Mouse (Mus musculus) ES-Bruce4 (cell line): ENCODE measurements around the gene Bloc1s5. TPM values are rescaled to one million over a fixed set of nuclear protein-coding genes. Genes with fewer than 3 reads are reported as not detected.

ENCODE experiments used
- H3K27ac ChIP-seq: 2 replicates; pipeline ENCODE4 v1.5.1; 2012; ENCODE audit warnings: low read length, inconsistent platforms; ENCODE audit not compliant: insufficient read depth
- H3K27me3 ChIP-seq: 2 replicates; pipeline ENCODE4 v1.6.1; 2012; ENCODE audit warnings: mild to moderate bottlenecking, low read length, inconsistent platforms; ENCODE audit not compliant: control insufficient read depth, poor library complexity, insufficient read depth, severe bottlenecking
- H3K36me3 ChIP-seq: 2 replicates; pipeline ENCODE4 v1.6.1; 2012; ENCODE audit warnings: inconsistent platforms, mild to moderate bottlenecking, low read length, moderate library complexity; ENCODE audit not compliant: control insufficient read depth, poor library complexity, insufficient read depth, severe bottlenecking
- H3K4me1 ChIP-seq: one replicate; pipeline ENCODE4 v1.8.1; 2011; ENCODE audit warnings: low read length; ENCODE audit not compliant: control insufficient read depth, insufficient read depth
- H3K4me3 ChIP-seq: 2 replicates; pipeline ENCODE4 v1.5.1; 2011; ENCODE audit warnings: low read depth, mild to moderate bottlenecking, low read length
- H3K9ac ChIP-seq: 2 replicates; pipeline ENCODE4 v1.6.1; 2012; ENCODE audit warnings: low read depth, mild to moderate bottlenecking, inconsistent platforms; ENCODE audit not compliant: poor library complexity, severe bottlenecking
- H3K9me3 ChIP-seq: replicated peaks from 2 replicates; pipeline ENCODE4 v1.6.1; 2012; ENCODE audit warnings: mild to moderate bottlenecking, low read length, inconsistent platforms; ENCODE audit not compliant: control insufficient read depth, poor library complexity, insufficient read depth, severe bottlenecking
- CTCF ChIP-seq: IDR thresholded peaks from one replicate; pipeline ENCODE4 v1.8.1; 2011; ENCODE audit warnings: low read depth, low read length
- EP300 ChIP-seq: IDR thresholded peaks from 2 replicates; pipeline ENCODE4 v1.6.1; 2011; ENCODE audit warnings: low read depth, low read length; ENCODE audit not compliant: insufficient read depth
- POLR2A ChIP-seq: IDR thresholded peaks from one replicate; pipeline ENCODE4 v1.8.1; 2011; ENCODE audit warnings: low read length; ENCODE audit not compliant: insufficient read depth
- polyA plus RNA-seq: library from polyadenylated mRNA; stranded (reverse); fragments of >200 nt; gene quantifications from 2 replicates; pipeline ENCODE4 v1.2.4, GENCODE M21; 2011; ENCODE audit warnings: low read depth; ENCODE audit not compliant: missing spikeins, insufficient read depth, insufficient read length

The Bloc1s5 gene
- polyA plus RNA-seq, 1 experiment, result 5.1 TPM

GRCm38 (mm10) chr13:38640961-38641360 is 6.1 kb upstream of the Bloc1s5 start:
- Histone ChIP-seq H3K27ac (no peak overlapping the region), H3K9me3 (no peaks in the 10 kb centered on the region; the same call in 1 of the 2 replicates), H3K27me3 (no peaks in the 10 kb centered on the region), H3K4me1 (no peaks in the 10 kb centered on the region), H3K4me3 (no peak overlapping the region), H3K36me3 (peaks cover 39% of the 10 kb centered on the region), H3K9ac (no peak overlapping the region)
- TF ChIP-seq POLR2A, result no peak

DNA sequence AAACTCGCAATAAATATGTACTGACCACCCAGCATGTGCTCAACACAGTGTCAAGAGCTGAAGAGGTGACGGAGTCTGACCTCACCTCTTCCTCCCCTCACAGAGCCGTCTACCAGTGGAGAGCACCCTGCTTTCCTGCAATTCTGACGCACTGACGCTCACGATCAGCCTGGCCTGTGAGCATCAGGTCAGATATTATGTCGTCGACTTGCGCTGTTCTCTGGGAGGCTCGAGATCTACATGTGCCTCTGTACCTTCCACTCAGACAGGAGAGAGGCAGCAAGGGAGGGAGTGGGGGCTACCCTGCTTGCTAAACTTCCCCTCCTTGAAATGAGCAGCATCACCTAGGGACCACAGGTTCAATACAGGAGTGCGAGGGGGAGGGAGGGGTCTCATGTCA is 3.8 kb upstream of the Bloc1s5 start:
- Histone ChIP-seq H3K27ac (no peak overlapping the region), H3K36me3 (peaks cover 16% of the 10 kb centered on the region), H3K27me3 (no peaks in the 10 kb centered on the region), H3K9ac (no peak overlapping the region), H3K4me1 (no peaks in the 10 kb centered on the region), H3K9me3 (no peaks in the 10 kb centered on the region), H3K4me3 (no peak overlapping the region)
- TF ChIP-seq CTCF (no peak), POLR2A (no peak), EP300 (no peak)

GRCm38 (mm10) chr13:38634256-38634799 is 581 bp downstream of the Bloc1s5 start:
- Histone ChIP-seq H3K27ac (no peak overlapping the region), H3K4me1 (no peaks in the 10 kb centered on the region), H3K4me3 (peak overlapping the region; percentile 94), H3K9me3 (no peaks in the 10 kb centered on the region), H3K36me3 (no peaks in the 10 kb centered on the region), H3K9ac (peak overlapping the region; percentile 65), H3K27me3 (no peaks in the 10 kb centered on the region; the same call in 1 of the 2 replicates)
- TF ChIP-seq POLR2A (no peak), CTCF (no peak), EP300 (no peak)

GRCm38 (mm10) chr13:38633287-38634000 is 1.5 kb downstream of the Bloc1s5 start:
- no peak overlapping the region for H3K27ac ChIP-seq
- H3K9ac ChIP-seq, result no peak overlapping the region
- no peaks in the 10 kb centered on the region for H3K4me1 ChIP-seq
- no peak for TF ChIP-seq CTCF
- no peaks in the 10 kb centered on the region; the same call in 1 of the 2 replicates for H3K27me3 ChIP-seq
- H3K9me3 ChIP-seq, result no peaks in the 10 kb centered on the region
- H3K4me3 ChIP-seq, result no peak overlapping the region
- no peaks in the 10 kb centered on the region for H3K36me3 ChIP-seq

GRCm38 (mm10) chr13:38632556-38632955 is 2.4 kb downstream of the Bloc1s5 start:
- H3K9ac ChIP-seq, result no peak overlapping the region
- H3K36me3 ChIP-seq, result no peaks in the 10 kb centered on the region
- TF ChIP-seq POLR2A (no peak), CTCF (no peak), EP300 (no peak)
- H3K4me3 ChIP-seq, result no peak overlapping the region
- no peaks in the 10 kb centered on the region for H3K9me3 ChIP-seq
- no peak overlapping the region for H3K27ac ChIP-seq
- no peaks in the 10 kb centered on the region for H3K4me1 ChIP-seq
- H3K27me3 ChIP-seq, result no peaks in the 10 kb centered on the region; the same call in 1 of the 2 replicates

DNA sequence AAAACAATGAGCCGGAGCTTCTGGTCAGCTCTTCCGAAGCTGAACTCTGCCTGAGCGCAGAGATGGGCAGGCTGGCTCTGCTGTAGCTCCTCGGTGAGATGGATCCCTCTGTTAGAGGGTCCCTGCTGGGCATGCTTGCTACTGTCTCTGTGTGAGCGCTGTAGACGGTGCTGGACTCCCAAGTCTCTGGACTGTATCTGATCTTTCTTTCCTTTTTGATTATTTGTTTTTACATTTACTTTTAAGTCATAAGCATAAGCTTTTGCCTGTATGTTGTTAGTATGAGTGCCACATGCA is 8.7 kb downstream of the Bloc1s5 start:
- TF ChIP-seq POLR2A (no peak), CTCF (no peak), EP300 (no peak)
- Histone ChIP-seq H3K9ac (no peak overlapping the region), H3K4me3 (no peak overlapping the region), H3K4me1 (no peaks in the 10 kb centered on the region), H3K9me3 (no peaks in the 10 kb centered on the region), H3K27ac (no peak overlapping the region), H3K27me3 (no peaks in the 10 kb centered on the region), H3K36me3 (no peaks in the 10 kb centered on the region)
